Mouse (Mus musculus): ENCODE results near the gene Ankrd23. TPM values are rescaled to one million over a fixed set of nuclear protein-coding genes. Genes with fewer than 3 reads are reported as not detected.
A peak's percentile ranks its signal among the peaks of the same experiment; 100 is the strongest.

Gene Ankrd23
- polyA plus RNA-seq, 1 experiment from 2014 or later = 2.4 TPM

- no peak overlapping the region for H3K27ac ChIP-seq
- H3K4me3 ChIP-seq (replicated peaks) = no peak overlapping the region
- H3K9me3 ChIP-seq (replicated peaks) = no peaks in the 10 kb centered on the region
- WGBS (ENCODE audit: insufficient replicate concordance) = 77% methylated on average over 16 of the region's 16 CpGs
- DNase-seq = no peak
- H3K36me3 ChIP-seq = peaks cover 35% of the 10 kb centered on the region
- H3K9ac ChIP-seq = no peak overlapping the region
- no peak for ATAC-seq (ENCODE audit: low read depth)
- no peak overlapping the region for H3K4me2 ChIP-seq
- peaks cover 40% of the 10 kb centered on the region for H3K27me3 ChIP-seq
- peaks cover 31% of the 10 kb centered on the region for H3K4me1 ChIP-seq (replicated peaks)
Observed at GRCm38 (mm10) chr1:36552506-36552905, 15.8 kb upstream of the Ankrd23 start.

GRCm38 (mm10) chr1:36551904-36552303 is 15.2 kb upstream of the Ankrd23 start:
- WGBS (ENCODE audit: insufficient replicate concordance) = 76% methylated on average over 17 of the region's 17 CpGs
- H3K36me3 ChIP-seq = peaks cover 35% of the 10 kb centered on the region
- DNase-seq (no peak), ATAC-seq (ENCODE audit: low read depth) (no peak)
- H3K9me3 ChIP-seq (replicated peaks) = no peaks in the 10 kb centered on the region
- H3K27ac ChIP-seq = no peak overlapping the region
- no peak overlapping the region for H3K4me2 ChIP-seq
- peaks cover 28% of the 10 kb centered on the region for H3K4me1 ChIP-seq (replicated peaks)
- H3K9ac ChIP-seq = no peak overlapping the region
- no peak overlapping the region for H3K4me3 ChIP-seq (replicated peaks)
- peaks cover 34% of the 10 kb centered on the region for H3K27me3 ChIP-seq

GRCm38 (mm10) chr1:36550075-36550863 is 13.6 kb upstream of the Ankrd23 start:
- H3K9me3 ChIP-seq (replicated peaks) = no peaks in the 10 kb centered on the region
- no peak overlapping the region for H3K27ac ChIP-seq
- peaks cover 35% of the 10 kb centered on the region for H3K36me3 ChIP-seq
- no peak overlapping the region for H3K4me2 ChIP-seq
- no peak overlapping the region for H3K4me3 ChIP-seq (replicated peaks)
- DNase-seq (no peak), ATAC-seq (ENCODE audit: low read depth) (no peak)
- peaks cover 31% of the 10 kb centered on the region for H3K4me1 ChIP-seq (replicated peaks)
- H3K27me3 ChIP-seq = peaks cover 18% of the 10 kb centered on the region
- WGBS (ENCODE audit: insufficient replicate concordance) = 77% methylated on average over 20 of the region's 20 CpGs
- H3K9ac ChIP-seq = no peak overlapping the region

GRCm38 (mm10) chr1:36549491-36549890 is 12.8 kb upstream of the Ankrd23 start:
- Histone ChIP-seq H3K4me2 (no peak overlapping the region), H3K9me3 (replicated peaks) (no peaks in the 10 kb centered on the region), H3K27me3 (peaks cover 10% of the 10 kb centered on the region), H3K4me3 (replicated peaks) (no peak overlapping the region), H3K36me3 (peaks cover 35% of the 10 kb centered on the region), H3K4me1 (replicated peaks) (peaks cover 23% of the 10 kb centered on the region), H3K27ac (no peak overlapping the region), H3K9ac (no peak overlapping the region)
- ATAC-seq (ENCODE audit: low read depth) (no peak), DNase-seq (no peak)
- 79% methylated on average over 18 of the region's 18 CpGs for WGBS (ENCODE audit: insufficient replicate concordance)

GRCm38 (mm10) chr1:36548771-36549170 is 12.1 kb upstream of the Ankrd23 start:
- peaks cover 3% of the 10 kb centered on the region; the same call in 1 of the 2 replicates for H3K27me3 ChIP-seq
- H3K9ac ChIP-seq = no peak overlapping the region
- 68% methylated on average over 8 of the region's 8 CpGs for WGBS (ENCODE audit: insufficient replicate concordance)
- H3K4me1 ChIP-seq (replicated peaks) = peaks cover 20% of the 10 kb centered on the region
- H3K9me3 ChIP-seq (replicated peaks) = no peaks in the 10 kb centered on the region
- DNase-seq (no peak), ATAC-seq (ENCODE audit: low read depth) (no peak)
- peaks cover 32% of the 10 kb centered on the region for H3K36me3 ChIP-seq
- H3K4me3 ChIP-seq (replicated peaks) = no peak overlapping the region
- no peak overlapping the region for H3K4me2 ChIP-seq
- H3K27ac ChIP-seq = no peak overlapping the region

GRCm38 (mm10) chr1:36547981-36548598 is 11.4 kb upstream of the Ankrd23 start:
- no peak overlapping the region for H3K9ac ChIP-seq
- ATAC-seq (ENCODE audit: low read depth) (no peak), DNase-seq (no peak)
- no peaks in the 10 kb centered on the region for H3K27me3 ChIP-seq
- H3K4me2 ChIP-seq = 0 out of 2 replicates have a peak overlapping the region, but pooled peaks have one; percentile 77
- peaks cover 26% of the 10 kb centered on the region for H3K36me3 ChIP-seq
- no peaks in the 10 kb centered on the region for H3K9me3 ChIP-seq (replicated peaks)
- H3K4me3 ChIP-seq (replicated peaks) = no peak overlapping the region
- H3K27ac ChIP-seq = no peak overlapping the region
- WGBS (ENCODE audit: insufficient replicate concordance) = 60% methylated on average over 9 of the region's 9 CpGs
- H3K4me1 ChIP-seq (replicated peaks) = peaks cover 20% of the 10 kb centered on the region

GRCm38 (mm10) chr1:36546888-36547471 is 10.3 kb upstream of the Ankrd23 start, which contains the start of gene Ankrd39:
TSS of gene Ankrd39 (minus strand) at chr1:36547445.
- Histone ChIP-seq H3K4me3 (replicated peaks) (peak within 1 kb of the TSS; percentile 70), H3K4me1 (replicated peaks) (peaks cover 20% of the 10 kb centered on the region), H3K9me3 (replicated peaks) (no peaks in the 10 kb centered on the region), H3K27me3 (no peaks in the 10 kb centered on the region), H3K27ac (0 out of 2 replicates have a peak within 1 kb of the TSS, but pooled peaks have one; percentile 4), H3K4me2 (peak within 1 kb of the TSS; percentile 77), H3K36me3 (peaks cover 30% of the 10 kb centered on the region), H3K9ac (peak within 1 kb of the TSS; percentile 74)
- peak; percentile 95 for DNase-seq
- WGBS (ENCODE audit: insufficient replicate concordance) = under 1% methylated on average over 43 of the region's 43 CpGs
- ATAC-seq (ENCODE audit: low read depth) = peak; percentile 99

- H3K9me3 ChIP-seq (replicated peaks) = no peaks in the 10 kb centered on the region
- 52% methylated on average over 19 of the region's 19 CpGs for WGBS (ENCODE audit: insufficient replicate concordance)
- peak overlapping the region; percentile 77 for H3K4me2 ChIP-seq
- peak overlapping the region; percentile 74 for H3K9ac ChIP-seq
- ATAC-seq (ENCODE audit: low read depth) (no peak), DNase-seq (no peak)
- peaks cover 20% of the 10 kb centered on the region for H3K4me1 ChIP-seq (replicated peaks)
- peak overlapping the region; percentile 70 for H3K4me3 ChIP-seq (replicated peaks)
- peaks cover 29% of the 10 kb centered on the region for H3K36me3 ChIP-seq
- H3K27ac ChIP-seq = no peak overlapping the region
- H3K27me3 ChIP-seq = no peaks in the 10 kb centered on the region
Observed at GRCm38 (mm10) chr1:36545845-36546600, 9.3 kb upstream of the Ankrd23 start.

GRCm38 (mm10) chr1:36545382-36545781 is 8.7 kb upstream of the Ankrd23 start:
- WGBS (ENCODE audit: insufficient replicate concordance) = 43% methylated on average over 2 of the region's 2 CpGs
- Histone ChIP-seq H3K36me3 (peaks cover 27% of the 10 kb centered on the region), H3K9me3 (replicated peaks) (no peaks in the 10 kb centered on the region), H3K9ac (no peak overlapping the region), H3K27ac (no peak overlapping the region), H3K27me3 (no peaks in the 10 kb centered on the region), H3K4me1 (replicated peaks) (peaks cover 20% of the 10 kb centered on the region), H3K4me2 (peak overlapping the region; percentile 77), H3K4me3 (replicated peaks) (no peak overlapping the region)
- ATAC-seq (ENCODE audit: low read depth) = no peak
- no peak for DNase-seq

GRCm38 (mm10) chr1:36542925-36543324 is 6.2 kb upstream of the Ankrd23 start:
- Histone ChIP-seq H3K9ac (no peak overlapping the region), H3K36me3 (peaks cover 25% of the 10 kb centered on the region), H3K4me3 (replicated peaks) (no peak overlapping the region), H3K4me2 (no peak overlapping the region), H3K27me3 (no peaks in the 10 kb centered on the region), H3K9me3 (replicated peaks) (no peaks in the 10 kb centered on the region), H3K4me1 (replicated peaks) (peaks cover 25% of the 10 kb centered on the region), H3K27ac (no peak overlapping the region)
- WGBS (ENCODE audit: insufficient replicate concordance) = 88% methylated on average over 9 of the region's 9 CpGs
- ATAC-seq (ENCODE audit: low read depth) (no peak), DNase-seq (no peak)

GRCm38 (mm10) chr1:36541844-36542243 is 5.2 kb upstream of the Ankrd23 start:
- no peak overlapping the region for H3K4me2 ChIP-seq
- H3K9me3 ChIP-seq (replicated peaks) = no peaks in the 10 kb centered on the region
- DNase-seq (no peak), ATAC-seq (ENCODE audit: low read depth) (no peak)
- no peak overlapping the region for H3K4me3 ChIP-seq (replicated peaks)
- H3K27ac ChIP-seq = no peak overlapping the region
- H3K4me1 ChIP-seq (replicated peaks) = peaks cover 20% of the 10 kb centered on the region
- no peaks in the 10 kb centered on the region for H3K27me3 ChIP-seq
- H3K36me3 ChIP-seq = peaks cover 25% of the 10 kb centered on the region
- no peak overlapping the region for H3K9ac ChIP-seq
- WGBS (ENCODE audit: insufficient replicate concordance) = 87% methylated on average over 16 of the region's 16 CpGs

Data from liver, embryonic 13.5 days (tissue).